Mouse (Mus musculus) thymus, postnatal 36 days (tissue): ENCODE measurements around the gene Kazn.

Source experiments
- DNase-seq, 2 experiments: peaks; one replicate each; pipeline ENCODE4 v3.0.0; 2022; ENCODE audit warnings: mixed read lengths in 2 of 2

Gene Kazn

DNA sequence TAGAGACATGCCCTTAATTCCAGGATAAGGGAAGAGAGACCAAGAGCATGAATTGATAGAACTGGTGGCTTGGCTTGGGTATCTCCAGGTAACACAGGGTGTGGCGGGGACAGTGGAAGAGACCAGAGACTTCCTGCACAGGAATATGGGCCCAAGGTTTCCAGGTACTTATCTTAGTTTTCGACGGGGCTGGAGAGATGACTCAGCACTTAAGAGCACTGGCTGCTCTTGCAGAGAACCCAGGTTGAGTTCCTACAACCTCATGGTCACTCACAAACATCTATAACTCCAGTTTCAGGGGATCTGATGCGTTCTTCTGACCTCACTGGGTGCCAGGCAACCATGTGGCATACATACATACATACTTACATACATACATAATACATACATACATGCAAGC, 3.0 kb upstream of the Kazn start:
- DNase-seq, result no peak

DNA sequence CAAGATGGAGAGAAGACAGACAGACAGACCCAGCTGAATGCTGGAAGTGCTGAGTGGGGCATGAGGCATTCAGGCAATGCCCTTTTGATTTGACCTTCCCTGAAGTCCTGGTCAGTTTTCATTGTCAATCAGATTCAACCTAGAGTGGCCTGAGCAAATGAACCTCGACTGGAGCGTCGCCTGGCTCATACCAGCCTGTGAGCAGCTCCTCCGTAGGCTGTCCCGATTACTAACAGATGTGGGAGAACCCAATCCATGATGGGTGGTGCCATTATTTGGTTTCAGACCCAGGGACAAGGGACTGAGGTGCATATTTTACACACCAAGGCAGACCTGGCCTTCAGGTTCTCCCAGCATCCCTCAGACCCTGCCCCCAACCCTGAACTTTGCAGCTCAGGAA, 1.7 kb upstream of the Kazn start:
- DNase-seq, result no peak

DNA sequence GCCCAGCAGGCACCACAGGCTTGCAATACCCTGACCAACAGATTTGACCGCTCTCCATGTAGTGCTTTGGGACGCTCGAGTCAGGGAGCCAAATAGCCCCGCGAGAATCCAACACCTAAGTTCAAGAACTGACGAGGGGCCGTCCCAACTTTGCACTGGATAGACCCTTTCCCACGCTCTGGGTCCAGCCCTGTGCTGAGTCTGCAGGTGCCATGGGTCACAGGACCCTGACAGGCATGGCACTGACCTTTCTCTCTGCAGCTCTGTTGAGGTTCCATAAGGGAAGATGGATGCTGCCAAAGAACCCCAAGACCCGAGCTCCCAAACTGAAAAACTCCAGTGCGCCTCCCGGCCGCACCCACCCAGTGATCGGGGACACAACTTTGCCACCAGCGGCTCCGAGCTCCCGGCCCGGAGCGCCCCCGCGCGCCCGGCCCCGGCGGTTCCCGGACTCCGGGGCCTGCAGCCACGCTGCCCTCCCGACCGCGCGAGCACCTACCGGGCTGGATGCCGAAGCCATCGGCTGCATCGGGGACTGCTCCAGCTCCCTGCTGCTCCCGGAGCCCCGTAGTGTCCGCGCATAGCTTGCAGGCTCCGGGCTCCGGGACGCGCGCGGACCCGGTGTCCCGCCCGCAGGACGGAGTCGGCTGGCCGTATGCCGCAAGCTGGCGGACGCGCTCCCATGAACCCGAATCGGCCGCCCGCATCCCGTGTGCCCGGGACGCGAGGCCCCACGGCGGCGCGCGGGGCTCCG, 538 bp downstream of the Kazn start:
- peak; percentile 20 to 25 for DNase-seq

DNA sequence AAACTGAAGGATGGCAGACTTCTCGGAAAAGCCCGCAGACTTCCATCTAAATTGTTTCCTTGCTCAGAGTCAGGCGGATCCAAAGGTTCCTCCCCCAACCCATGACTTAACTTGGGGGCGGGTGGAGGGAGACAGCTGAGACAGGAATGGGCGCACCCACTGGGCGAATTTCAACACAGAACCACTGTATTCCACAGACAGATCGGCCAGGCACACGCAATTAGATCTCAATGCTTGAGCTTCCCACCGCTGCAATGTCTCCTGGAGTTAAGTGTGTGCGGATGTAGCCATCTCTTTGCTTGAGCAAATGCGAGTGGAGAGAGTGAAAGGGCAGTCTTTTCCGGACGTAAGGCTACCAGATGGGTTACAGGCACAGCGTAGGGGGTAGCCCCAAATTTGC, 1.2 kb downstream of the Kazn start:
- no peak for DNase-seq

DNA sequence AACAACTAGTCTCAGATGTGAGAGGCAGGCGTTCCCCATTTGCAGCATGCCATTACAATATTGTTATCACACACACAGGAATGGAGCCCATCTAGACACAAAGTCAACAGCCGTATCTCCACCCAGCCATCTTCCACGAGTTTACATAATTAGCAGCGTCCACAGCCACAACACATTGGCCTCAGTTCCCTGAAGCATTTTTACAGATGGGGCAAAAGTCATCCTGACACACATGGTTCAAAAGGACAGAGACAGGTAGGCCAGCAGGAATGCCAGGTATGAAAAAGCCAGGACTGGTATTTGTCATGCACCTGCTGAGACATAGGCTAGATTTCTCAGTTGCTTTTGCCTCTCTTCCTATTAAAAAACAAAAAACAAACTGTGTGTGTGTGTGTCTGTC, 2.5 kb downstream of the Kazn start:
- no peak for DNase-seq

DNA sequence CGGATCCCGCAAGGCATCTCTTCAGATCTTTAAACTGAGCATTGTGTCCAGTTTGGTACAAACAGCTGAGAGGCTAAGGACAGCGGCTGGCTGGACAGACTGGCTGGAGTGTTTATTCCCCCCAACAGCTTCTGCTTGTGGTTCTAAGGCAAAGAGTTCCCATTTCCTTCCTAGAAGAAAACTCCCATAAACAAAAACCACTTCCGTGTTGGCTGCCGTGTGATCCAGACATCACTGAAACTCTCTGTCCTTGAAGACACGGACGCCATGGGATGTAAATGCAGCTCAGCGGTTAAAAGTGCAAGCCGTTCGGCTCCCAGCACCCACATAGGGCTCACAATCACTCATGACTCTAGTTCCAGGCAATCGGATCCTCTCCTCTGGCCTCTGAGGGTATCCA, 3.8 kb downstream of the Kazn start:
- DNase-seq, result no peak

DNA sequence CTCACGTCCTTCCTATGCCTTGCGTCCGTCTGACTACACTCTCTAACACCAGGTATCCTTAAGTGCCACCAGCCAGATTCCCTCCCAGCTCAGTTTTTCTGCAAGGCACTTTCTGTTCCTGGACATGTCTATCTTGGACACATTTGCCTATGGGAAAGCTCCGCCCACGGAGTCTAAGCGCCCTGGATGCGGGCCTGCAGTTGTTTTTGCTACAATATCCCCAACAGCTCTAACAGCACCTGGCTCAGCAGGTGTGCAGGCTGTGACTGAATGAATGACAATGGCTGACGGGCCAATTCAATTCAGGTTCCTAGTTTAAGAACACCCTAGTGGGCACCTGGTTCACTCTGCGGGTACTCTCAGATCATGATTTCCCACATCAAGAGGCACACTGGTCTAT, 4.4 kb downstream of the Kazn start:
- DNase-seq, result no peak

DNA sequence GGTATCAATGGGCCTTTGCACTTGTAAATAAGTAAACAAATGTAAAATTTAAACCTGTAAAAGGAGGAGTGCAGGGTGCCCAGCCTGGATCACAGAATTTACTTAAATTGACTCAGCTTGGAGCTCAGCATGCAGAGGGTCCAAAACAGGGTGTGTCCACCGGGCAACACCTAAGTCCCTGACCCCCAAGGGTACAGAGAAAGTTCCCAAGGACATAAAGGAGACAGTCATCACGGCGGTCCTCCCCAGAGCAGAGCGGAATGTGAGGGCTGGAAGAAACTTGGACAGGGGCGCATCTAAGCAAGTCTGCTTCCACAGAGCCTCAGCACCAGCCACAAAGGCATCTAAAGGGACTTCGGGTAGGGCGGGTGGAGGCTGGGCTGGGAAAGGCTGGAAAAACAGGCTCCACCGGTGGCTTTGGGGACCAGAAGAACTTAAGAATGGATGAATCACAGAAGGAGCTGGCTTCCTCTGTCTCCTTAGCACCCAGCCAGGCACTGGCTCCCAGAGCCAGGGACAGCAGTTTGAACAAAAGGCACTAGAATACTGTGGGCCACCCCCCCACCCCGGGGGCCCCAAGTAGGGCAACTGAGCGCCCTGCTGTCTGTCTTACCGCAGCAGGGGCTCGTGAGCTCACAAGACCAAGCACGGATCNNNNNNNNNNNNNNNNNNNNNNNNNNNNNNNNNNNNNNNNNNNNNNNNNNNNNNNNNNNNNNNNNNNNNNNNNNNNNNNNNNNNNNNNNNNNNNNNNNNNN, 10.2 kb downstream of the Kazn start:
- no peak for DNase-seq

DNA sequence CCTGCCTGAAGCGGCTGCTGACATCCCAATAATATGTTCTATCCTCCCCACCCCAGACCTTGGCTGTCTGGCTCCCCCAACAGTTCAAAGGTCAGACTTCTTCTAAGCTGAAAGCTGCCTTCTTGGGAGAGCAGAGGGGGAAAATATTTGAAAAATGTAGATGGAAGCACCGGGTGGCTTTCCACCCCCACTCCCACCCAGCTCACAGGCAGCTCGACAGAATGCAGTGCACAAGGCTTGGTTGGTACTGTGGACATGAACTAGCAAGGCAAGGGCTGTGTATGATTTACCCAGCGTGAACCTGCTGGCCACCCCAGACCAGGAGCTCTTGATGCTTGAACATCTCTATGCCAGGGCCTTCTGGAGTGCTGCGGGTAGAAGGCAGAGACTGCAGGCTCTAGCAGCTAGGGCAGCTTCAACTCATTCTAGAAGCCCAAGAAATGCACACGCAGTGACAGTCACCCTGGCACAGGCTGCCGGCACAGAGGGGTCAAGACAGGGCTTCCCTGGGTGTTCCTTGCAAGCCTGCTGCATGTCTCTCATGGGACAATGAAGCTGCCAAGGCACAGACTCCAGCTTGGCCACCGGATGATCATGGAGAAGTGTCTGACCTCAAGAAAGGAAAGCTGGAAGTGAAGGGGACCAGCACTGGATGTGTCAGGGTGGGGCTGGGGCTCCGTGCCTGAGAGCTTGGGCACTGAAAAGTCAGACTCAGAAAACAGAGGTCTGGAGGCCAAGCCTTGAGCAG, 15.1 kb downstream of the Kazn start:
- no peak for DNase-seq

DNA sequence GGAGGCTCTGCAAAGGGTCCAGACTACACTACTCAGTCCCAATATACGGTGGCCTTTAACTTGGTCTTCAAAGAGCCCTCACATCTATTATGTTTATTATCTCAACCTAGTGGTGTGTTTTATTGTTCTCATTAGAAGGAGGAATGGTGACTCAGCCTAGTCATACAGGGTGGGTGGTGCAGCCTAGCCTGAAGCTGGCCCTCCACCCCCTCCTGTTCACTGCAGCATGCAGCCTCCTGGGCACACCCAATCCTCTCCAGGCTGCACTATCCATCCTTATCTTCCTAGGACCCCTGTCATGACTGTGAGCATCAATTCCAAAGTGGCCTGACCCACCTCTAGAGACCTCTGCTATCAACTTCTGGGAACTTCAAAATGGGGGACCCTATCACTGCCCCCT, 16.8 kb downstream of the Kazn start:
- DNase-seq, result no peak

DNA sequence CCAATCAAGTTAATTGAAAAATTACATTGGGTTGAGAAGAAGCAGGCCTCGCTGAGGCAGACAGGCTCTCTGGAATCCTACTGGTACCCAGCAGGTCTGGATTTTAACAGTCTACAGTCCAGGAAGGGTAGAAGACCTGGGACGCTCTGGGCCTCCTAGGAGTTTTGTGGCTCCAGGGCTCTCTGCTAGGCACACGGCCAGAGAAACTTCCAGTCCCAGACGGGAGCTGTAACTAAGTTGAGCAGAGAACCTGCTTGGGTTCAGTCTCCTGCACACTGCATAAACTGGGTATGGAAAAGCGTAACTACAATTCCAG, 17.5 kb downstream of the Kazn start:
- DNase-seq, result no peak

DNA sequence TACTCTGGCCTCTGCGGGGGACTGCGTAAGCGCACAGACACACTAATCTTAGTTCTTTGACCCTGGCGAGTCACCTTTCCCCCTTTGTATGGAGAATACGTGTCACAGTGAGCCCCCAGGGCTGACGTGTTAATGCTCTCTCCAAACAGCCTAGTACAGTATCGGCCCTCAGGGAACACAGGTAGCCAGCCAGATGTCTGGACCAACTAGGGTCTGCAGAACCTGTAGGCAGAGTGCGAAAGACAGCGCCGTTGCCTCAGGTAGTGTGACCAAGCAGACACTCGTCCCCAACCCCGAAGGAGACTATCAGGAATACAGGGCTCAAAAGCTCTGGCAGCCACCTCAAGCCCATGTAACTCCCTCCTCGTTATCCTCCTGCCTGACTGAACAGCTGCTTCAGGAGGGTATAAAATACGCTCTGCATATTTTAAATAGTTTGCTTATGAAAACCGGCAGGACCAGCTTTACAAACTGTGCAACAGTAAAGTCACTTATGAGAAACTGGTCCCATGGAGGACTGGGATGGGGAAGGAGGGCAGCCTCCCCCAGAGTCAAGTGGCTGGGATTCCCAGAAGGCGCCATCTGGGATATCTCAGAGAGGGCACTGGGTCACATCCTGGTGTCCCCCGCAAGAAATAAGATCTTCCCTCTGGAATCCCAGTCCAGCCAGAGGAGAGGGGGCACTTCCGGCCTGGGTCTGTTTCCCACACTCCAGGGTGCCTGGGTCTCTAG, 18.0 kb downstream of the Kazn start:
- no peak for DNase-seq

DNA sequence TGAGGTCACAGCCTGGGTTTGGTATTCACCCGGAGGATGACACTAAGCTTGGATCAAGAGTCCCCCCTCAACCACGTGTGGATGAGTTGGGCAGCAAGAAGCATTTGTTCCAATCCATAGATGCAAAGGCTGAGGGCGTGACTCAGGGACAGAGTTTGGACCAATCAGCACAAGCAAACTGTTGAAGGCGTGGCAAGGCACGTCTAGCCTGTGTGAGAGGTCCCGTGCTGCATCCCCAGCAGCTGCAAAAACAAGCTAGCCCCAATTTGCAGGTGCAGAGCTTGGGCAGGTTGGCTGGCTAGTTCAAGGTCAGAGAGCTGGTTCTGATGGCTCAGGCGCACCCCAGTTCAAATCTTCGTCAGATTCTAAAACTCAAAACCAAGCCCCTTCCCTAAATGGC, 20.2 kb downstream of the Kazn start:
- DNase-seq, result no peak

DNA sequence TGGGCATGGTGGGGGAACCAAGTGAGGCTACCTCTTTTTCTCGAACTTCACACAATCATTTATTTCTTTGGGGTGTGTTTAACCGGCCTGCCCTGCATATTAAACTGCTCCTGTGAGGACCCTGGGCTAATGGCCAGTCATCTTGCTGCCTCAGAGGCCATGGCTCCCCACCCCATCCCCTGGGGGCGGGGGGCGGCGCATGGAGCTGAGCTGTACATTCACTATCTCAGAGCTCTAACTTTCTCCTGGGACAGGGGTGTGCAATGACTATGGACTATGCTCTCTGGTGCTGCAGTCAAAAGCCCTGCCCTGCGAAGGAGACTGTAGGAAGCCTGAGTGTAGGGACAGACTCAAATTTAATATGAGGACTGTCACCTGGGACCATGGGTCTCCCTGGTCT, 22.2 kb downstream of the Kazn start:
- DNase-seq, result no peak

DNA sequence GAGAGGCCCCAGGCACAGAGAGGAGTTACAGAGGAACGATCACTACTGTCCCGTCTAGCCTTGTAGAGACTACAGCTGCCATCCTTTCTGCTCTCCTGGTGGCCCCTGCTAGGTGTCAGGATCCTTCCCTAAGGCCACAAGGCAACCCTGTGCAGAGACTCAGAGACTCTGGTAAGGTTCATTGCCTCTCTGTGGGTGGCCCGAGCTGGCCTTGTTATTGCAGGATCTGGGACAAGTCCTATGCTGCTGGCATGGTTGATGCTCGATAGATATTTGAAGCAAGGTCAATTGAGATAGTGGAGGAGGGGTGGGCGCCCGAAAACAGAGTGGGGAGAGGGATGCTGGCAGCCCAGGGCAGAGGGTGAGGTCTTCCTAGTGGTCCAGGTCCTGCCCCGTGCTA, 23.4 kb downstream of the Kazn start:
- no peak for DNase-seq

DNA sequence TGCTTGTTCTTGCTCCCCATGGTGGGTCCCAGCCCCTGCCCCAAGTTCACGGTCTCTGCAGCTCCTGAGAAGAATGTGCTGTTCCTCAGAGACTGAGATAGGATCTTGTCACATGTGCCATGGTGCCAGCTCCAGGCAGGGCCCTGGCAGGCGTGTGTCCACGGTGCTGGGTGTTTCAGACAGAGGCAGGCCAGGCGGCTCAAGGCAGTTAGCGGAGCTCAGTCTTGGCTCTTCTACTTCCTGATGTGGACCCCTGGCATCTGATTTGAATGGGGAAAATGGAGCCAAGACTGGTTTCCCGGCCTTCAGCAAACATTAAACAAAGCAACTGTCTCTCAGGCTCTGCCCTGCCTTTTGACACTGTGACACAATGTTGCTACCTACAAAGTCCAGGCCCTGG, 24.7 kb downstream of the Kazn start:
- no peak for DNase-seq

DNA sequence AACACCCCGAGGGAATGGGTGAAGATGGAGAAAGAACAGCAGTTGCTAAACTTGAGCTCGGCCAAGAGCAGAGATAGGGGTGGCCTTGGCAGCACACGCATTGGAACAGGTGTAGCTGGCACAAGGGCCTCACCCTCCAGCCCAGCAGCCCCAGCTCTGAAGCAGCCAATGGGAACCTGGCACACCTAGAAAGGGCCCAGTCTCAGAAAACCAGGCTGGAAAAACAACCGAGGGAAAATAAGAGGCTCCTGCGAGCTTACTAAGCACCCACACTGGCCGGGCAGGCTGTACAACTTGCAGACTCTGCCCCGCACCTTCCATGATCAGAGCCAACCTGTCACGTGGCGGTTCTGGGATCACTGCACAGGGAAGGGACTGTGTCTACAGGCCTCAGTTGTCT, 26.8 kb downstream of the Kazn start:
- no peak for DNase-seq

DNA sequence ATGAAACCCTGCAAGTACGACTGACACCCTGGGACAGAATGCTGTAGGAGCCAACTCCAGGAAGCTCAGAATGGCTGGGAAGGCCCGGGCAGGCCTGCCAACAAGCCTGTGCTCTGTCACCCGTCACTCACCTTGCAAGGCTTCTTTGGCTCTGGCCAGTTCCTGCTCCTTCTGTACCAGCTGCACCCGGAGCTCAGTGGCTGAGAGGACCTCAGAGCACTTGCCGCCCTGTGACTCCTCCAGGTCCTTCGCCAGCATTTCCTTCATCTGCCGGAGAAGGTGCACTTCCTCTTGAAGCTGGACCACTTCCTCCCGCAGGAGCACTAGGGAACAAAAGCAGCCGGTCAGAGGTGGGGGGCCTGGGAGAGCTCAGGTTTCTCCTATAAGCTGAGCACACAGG, 29.3 kb downstream of the Kazn start:
- no peak for DNase-seq

DNA sequence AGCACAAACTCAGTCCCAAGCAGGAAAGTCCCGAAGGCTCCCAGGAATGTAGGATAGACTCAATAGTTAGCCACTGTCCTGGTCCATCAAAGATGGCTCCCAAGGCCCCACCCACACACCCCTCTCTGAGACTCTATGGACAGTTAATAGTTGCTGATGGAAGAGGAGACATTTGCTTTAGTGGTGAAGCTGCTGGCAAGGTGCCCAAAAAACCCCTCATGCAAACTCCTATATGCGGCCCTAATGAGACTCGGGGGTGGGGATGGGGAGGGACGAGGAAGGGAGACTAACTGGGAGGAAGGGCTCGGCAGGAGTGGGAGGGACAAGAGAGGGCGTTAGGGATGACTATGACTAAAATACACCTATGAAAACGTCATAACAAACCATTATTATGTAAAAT, 29.7 kb downstream of the Kazn start:
- DNase-seq, result no peak

DNA sequence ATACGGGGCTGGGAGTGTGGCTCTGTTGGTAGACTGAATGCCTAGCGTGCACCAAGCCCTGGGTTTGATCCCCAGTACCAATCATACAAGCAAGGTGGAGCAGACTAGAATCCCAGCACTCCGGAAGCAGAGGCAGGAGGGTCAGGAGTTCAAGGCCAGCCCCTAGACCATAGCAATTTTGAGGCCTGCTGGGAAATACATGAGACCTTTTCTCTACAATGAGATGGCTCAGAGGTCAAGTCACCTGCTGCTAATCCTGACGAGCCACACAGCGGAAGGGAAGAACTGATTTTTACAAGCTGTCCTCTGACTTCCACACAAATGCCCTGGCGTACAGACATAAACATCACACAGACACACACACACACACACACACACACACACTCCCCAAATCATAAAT, 33.5 kb downstream of the Kazn start:
- no peak for DNase-seq

DNA sequence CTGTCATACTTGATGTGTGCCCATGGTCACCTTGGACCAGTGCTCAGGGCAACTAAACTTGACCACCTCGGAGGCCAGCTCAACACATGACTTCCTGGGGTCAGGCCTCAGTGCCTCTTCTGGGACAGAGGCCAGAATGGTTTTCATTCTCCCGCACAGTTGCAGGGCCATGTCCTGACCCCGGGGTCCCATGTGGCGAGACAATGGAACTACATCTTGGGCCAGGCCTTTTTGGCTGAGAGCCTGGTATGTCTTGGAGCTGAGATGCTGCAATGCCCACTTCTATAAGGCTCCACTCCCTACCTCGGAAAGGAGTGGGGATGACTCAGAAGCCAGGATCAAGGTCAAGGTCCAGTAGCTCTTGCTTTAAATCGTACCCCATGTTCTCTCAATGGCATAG, 42.6 kb downstream of the Kazn start:
- no peak for DNase-seq

DNA sequence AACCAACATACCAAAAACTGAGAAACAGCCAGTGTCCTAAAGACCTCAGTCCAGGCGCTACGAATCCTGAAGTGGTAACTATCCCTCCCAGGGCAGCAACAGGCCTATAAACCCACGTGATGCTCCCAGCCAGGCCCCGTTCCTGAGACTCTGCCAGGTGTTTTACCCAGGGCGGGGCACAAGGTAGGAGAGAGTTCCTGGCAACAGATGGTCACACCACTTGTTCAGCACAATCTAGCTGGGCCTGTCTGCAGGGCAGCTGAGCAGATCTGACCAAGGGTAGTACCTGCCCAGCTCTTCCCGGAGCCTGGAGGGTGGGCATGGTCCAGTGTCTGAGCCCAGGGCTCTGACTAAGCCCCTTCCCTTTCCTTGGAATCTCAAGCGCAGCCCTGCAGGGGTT, 45.4 kb downstream of the Kazn start:
- no peak for DNase-seq

DNA sequence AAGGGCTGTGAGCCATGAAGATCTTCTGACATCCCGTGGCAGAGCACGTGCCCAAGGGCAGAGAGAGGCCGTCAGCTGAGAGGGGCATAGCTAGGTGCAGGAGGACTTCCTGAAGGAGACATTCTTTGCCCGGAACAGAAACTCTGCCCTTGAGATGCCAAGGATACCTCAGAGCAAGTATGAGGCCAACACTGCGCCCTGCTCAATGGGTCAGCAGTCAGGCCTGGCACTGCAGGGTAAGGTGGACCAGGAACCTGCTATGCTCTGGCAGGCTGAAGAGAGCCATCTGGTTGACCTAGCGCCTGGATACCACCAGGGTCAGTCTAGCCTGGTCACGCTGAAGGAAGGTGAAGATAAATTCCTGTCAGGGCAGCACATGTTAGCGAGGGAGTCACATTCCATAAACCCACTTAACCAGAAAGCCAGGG, 46.0 kb downstream of the Kazn start:
- DNase-seq, result no peak

DNA sequence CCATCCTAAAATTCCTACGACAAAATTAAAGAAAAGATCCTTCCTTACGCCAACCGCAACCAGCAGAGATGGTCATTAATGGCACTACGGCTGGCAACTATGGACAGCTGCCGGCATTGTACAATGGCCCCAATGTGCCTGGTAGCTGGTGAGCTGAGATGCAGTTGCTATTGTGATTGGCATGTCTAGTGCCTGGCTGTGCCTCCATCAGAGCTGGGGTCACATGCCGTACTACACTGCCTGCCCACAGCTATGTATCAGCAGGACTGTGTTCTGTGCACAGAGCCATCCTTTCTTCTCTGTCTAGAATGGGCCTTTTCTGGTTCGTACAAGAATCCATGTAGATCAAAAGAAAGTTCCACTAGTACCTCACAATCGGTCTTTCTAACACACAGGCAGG, 49.2 kb downstream of the Kazn start:
- DNase-seq, result no peak
